Mouse (Mus musculus) testis, adult 2 months (tissue): Measurements from ENCODE around the gene Lrit3.

Experiments used
- CTCF ChIP-seq: fragments of 200-500 bp; IDR thresholded peaks from 2 replicates; pipeline ENCODE4 v1.5.1; 2012; ENCODE audit warnings: low read depth, mild to moderate bottlenecking, inconsistent platforms, low read length, moderate library complexity; ENCODE audit not compliant: control insufficient read depth, insufficient read depth, insufficient replicate concordance
- POLR2A ChIP-seq: fragments of 200-500 bp; IDR thresholded peaks from 2 replicates; pipeline ENCODE4 v1.6.1; 2012; ENCODE audit warnings: low read depth, mild to moderate bottlenecking, inconsistent platforms, low read length, moderate library complexity; ENCODE audit not compliant: control insufficient read depth

DNA sequence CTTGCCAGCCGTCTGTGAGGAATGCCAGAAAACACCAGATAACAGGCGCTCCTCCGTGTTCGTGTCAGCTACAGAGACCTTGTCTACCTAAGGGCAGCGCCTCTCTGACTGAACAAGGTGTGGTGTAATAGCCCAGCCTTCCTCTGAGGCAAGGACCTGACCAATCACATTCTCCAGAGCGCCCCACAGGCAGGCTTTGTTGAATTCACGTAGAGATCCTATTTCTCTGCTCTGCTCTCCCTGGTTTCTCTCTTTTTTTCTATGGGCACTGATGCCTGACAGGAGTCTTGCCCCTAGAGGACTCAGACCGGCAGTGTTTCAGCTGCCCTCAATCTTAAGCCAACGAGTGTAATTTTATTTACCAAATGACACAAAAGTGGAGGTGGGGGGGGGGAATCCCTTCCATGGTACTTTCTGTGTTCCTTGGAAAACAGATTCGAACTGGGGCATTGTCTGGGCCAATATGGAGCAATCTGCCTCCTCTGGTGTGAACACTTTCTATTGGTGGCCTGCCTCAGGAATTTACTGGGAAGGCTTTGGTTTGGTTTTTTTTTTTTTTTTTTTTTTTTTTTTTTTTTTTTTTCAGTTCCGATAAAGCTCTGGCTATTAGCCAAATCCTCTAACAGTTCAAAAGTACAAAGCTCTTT is 32.3 kb upstream of the Lrit3 start:
- TF ChIP-seq CTCF (no peak), POLR2A (no peak)
